Mouse (Mus musculus) midbrain, embryonic 16.5 days (tissue): Measurements from ENCODE around the gene Robo1. TPM values are rescaled to one million over a fixed set of nuclear protein-coding genes. Genes with fewer than 3 reads are reported as not detected.

Source experiments
- ATAC-seq: fragments of 200-750 bp; cut with Nextera tagmentation; 2 replicates; pipeline ENCODE4 v1.8.0; 2017; ENCODE audit warnings: moderate TSS enrichment
- H3K27ac ChIP-seq: fragments of 300-500 bp; sonication (generic); 2 replicates; pipeline ENCODE4 v1.5.1; 2014; ENCODE audit warnings: mild to moderate bottlenecking, low read length, mixed read lengths
- H3K27me3 ChIP-seq: fragments of 300-500 bp; sonication (generic); 2 replicates; pipeline ENCODE4 v1.6.1; 2014; ENCODE audit warnings: low read depth, low read length, mixed read lengths; ENCODE audit not compliant: control insufficient read depth, insufficient read depth
- H3K36me3 ChIP-seq: fragments of 300-500 bp; sonication (generic); 2 replicates; pipeline ENCODE4 v1.6.1; 2014; ENCODE audit warnings: mild to moderate bottlenecking, low read length, moderate library complexity, mixed read lengths; ENCODE audit not compliant: control insufficient read depth, insufficient read depth
- H3K4me1 ChIP-seq: fragments of 300-500 bp; sonication (generic); 2 replicates; pipeline ENCODE4 v1.6.1; 2014; ENCODE audit warnings: mild to moderate bottlenecking, low read length, mixed read lengths; ENCODE audit not compliant: control insufficient read depth, insufficient read depth
- H3K4me2 ChIP-seq: fragments of 300-500 bp; sonication (generic); 2 replicates; pipeline ENCODE4 v1.6.1; 2014; ENCODE audit warnings: mild to moderate bottlenecking, low read length, mixed read lengths
- H3K4me3 ChIP-seq: fragments of 300-500 bp; sonication (generic); 2 replicates; pipeline ENCODE4 v1.5.1; 2014; ENCODE audit warnings: low read depth, mild to moderate bottlenecking, low read length, moderate library complexity, mixed read lengths
- H3K9ac ChIP-seq: fragments of 300-500 bp; sonication (generic); 2 replicates; pipeline ENCODE4 v1.6.1; 2014; ENCODE audit warnings: low read depth, low read length, mixed read lengths
- H3K9me3 ChIP-seq: fragments of 300-500 bp; sonication (generic); replicated peaks from 2 replicates; pipeline ENCODE4 v1.6.1; 2014; ENCODE audit warnings: mild to moderate bottlenecking, low read length, mixed read lengths; ENCODE audit not compliant: control insufficient read depth, poor library complexity, severe bottlenecking
- WGBS: fragments of 180-500 bp; shearing (Covaris S2); extraction: QIAGEN DNeasy Blood & Tissue Kit; methylation state at CpG from one replicate; pipeline ENCODE4 v1.1.7; 2014; 5-methylcytosine and 5-hydroxymethylcytosine counted together
- polyA plus RNA-seq: library from polyadenylated mRNA; unstranded; fragments of >200 nt; fragmentation: Nextera tagmentation; extraction: Ambion mirVana; gene quantifications from 2 replicates; pipeline ENCODE4 v1.2.1, GENCODE M21; 2015

The Robo1 gene
- polyA plus RNA-seq, 1 experiment from 2014 or later: 47.9 TPM

GRCm38 (mm10) chr16:72951969-72952368 is 643.9 kb downstream of the Robo1 start:
- H3K4me1 ChIP-seq: no peaks in the 10 kb centered on the region
- H3K9ac ChIP-seq: no peak overlapping the region
- WGBS: 50% methylated on average over 6 of the region's 6 CpGs
- H3K4me3 ChIP-seq: no peak overlapping the region
- H3K27ac ChIP-seq: no peak overlapping the region
- H3K9me3 ChIP-seq: no peaks in the 10 kb centered on the region
- H3K36me3 ChIP-seq: no peaks in the 10 kb centered on the region
- ATAC-seq: no peak
- H3K27me3 ChIP-seq: no peaks in the 10 kb centered on the region
- no peak overlapping the region for H3K4me2 ChIP-seq

GRCm38 (mm10) chr16:72959018-72959702 is 651.1 kb downstream of the Robo1 start:
- Histone ChIP-seq H3K36me3 (peaks cover 2% of the 10 kb centered on the region; the same call in 1 of the 2 replicates), H3K9me3 (no peaks in the 10 kb centered on the region), H3K27me3 (no peaks in the 10 kb centered on the region), H3K4me2 (0 out of 2 replicates have a peak overlapping the region, but pooled peaks have one; percentile 5), H3K27ac (peak overlapping the region; percentile 38; the same call in 1 of the 2 replicates), H3K9ac (no peak overlapping the region), H3K4me3 (no peak overlapping the region), H3K4me1 (peaks cover 8% of the 10 kb centered on the region)
- WGBS: 27% methylated on average over 11 of the region's 11 CpGs
- peak; percentile 62; the same call in 1 of the 2 replicates for ATAC-seq

GRCm38 (mm10) chr16:72959823-72960222 is 651.7 kb downstream of the Robo1 start:
- H3K4me2 ChIP-seq: no peak overlapping the region
- no peaks in the 10 kb centered on the region for H3K27me3 ChIP-seq
- ATAC-seq: no peak; the same call in 1 of the 2 replicates
- 64% methylated on average over 6 of the region's 6 CpGs for WGBS
- no peaks in the 10 kb centered on the region for H3K9me3 ChIP-seq
- no peak overlapping the region for H3K27ac ChIP-seq
- H3K4me3 ChIP-seq: no peak overlapping the region
- H3K9ac ChIP-seq: no peak overlapping the region
- H3K36me3 ChIP-seq: peaks cover 2% of the 10 kb centered on the region; the same call in 1 of the 2 replicates
- peaks cover 8% of the 10 kb centered on the region for H3K4me1 ChIP-seq

- Histone ChIP-seq H3K9ac (no peak overlapping the region), H3K4me2 (no peak overlapping the region), H3K9me3 (no peaks in the 10 kb centered on the region), H3K36me3 (peaks cover 2% of the 10 kb centered on the region; the same call in 1 of the 2 replicates), H3K27ac (no peak overlapping the region), H3K27me3 (no peaks in the 10 kb centered on the region), H3K4me3 (no peak overlapping the region), H3K4me1 (peaks cover 8% of the 10 kb centered on the region)
- no peak for ATAC-seq
- 97% methylated on average over 3 of the region's 3 CpGs for WGBS
Measured at GRCm38 (mm10) chr16:72963782-72964181, 655.7 kb downstream of the Robo1 start.

- no peak overlapping the region for H3K27ac ChIP-seq
Measured at GRCm38 (mm10) chr16:72967509-72967908, 659.4 kb downstream of the Robo1 start.

GRCm38 (mm10) chr16:72969990-72970389 is 661.9 kb downstream of the Robo1 start:
- peak overlapping the region; percentile 33; the same call in 1 of the 2 replicates for H3K27ac ChIP-seq
- 0 out of 2 replicates have a peak overlapping the region, but pooled peaks have one; percentile 17 for H3K4me2 ChIP-seq
- peaks cover 8% of the 10 kb centered on the region for H3K4me1 ChIP-seq

More at GRCm38 (mm10) chr16:72967509-72967908, 659.4 kb downstream of the Robo1 start:
- H3K9me3 ChIP-seq: no peaks in the 10 kb centered on the region
- H3K9ac ChIP-seq: no peak overlapping the region
- peaks cover 2% of the 10 kb centered on the region; the same call in 1 of the 2 replicates for H3K36me3 ChIP-seq
- H3K4me2 ChIP-seq: no peak overlapping the region
- no peaks in the 10 kb centered on the region for H3K27me3 ChIP-seq
- H3K4me3 ChIP-seq: no peak overlapping the region
- 85% methylated on average over 7 of the region's 7 CpGs for WGBS
- peaks cover 8% of the 10 kb centered on the region for H3K4me1 ChIP-seq
- no peak for ATAC-seq

GRCm38 (mm10) chr16:72973685-72974084 is 665.6 kb downstream of the Robo1 start:
- WGBS: 79% methylated on average over 6 of the region's 6 CpGs
- no peak overlapping the region for H3K27ac ChIP-seq
- peaks cover 14% of the 10 kb centered on the region for H3K4me1 ChIP-seq
- H3K36me3 ChIP-seq: no peaks in the 10 kb centered on the region
- H3K9me3 ChIP-seq: no peaks in the 10 kb centered on the region
- H3K4me2 ChIP-seq: no peak overlapping the region
- no peaks in the 10 kb centered on the region for H3K27me3 ChIP-seq
- no peak overlapping the region for H3K9ac ChIP-seq
- ATAC-seq: no peak
- no peak overlapping the region for H3K4me3 ChIP-seq

More at GRCm38 (mm10) chr16:72969990-72970389, 661.9 kb downstream of the Robo1 start:
- Histone ChIP-seq H3K36me3 (no peaks in the 10 kb centered on the region), H3K9ac (no peak overlapping the region), H3K4me3 (no peak overlapping the region), H3K27me3 (no peaks in the 10 kb centered on the region), H3K9me3 (no peaks in the 10 kb centered on the region)
- ATAC-seq: no peak
- WGBS: 61% methylated on average over 7 of the region's 7 CpGs

- Histone ChIP-seq H3K36me3 (no peaks in the 10 kb centered on the region), H3K4me1 (peaks cover 15% of the 10 kb centered on the region), H3K4me3 (no peak overlapping the region), H3K9me3 (no peaks in the 10 kb centered on the region), H3K4me2 (no peak overlapping the region), H3K27ac (no peak overlapping the region), H3K27me3 (no peaks in the 10 kb centered on the region), H3K9ac (no peak overlapping the region)
- no peak for ATAC-seq
- 93% methylated on average over 4 of the region's 4 CpGs for WGBS
Measured at GRCm38 (mm10) chr16:72974681-72975080, 666.6 kb downstream of the Robo1 start.
